Mouse (Mus musculus): ENCODE measurements around the gene Asb3. TPM values are rescaled to one million over a fixed set of nuclear protein-coding genes. Genes with fewer than 3 reads are reported as not detected.

Gene Asb3
- total RNA-seq (2021): 10 to 100 TPM in 1 of 2 experiments, 1 to 10 TPM in 1; 9.9 to 13.9 TPM
- polyA plus RNA-seq (2012; rRNA removed): 0.26 and 0.51 TPM in 2 replicates
- long read RNA-seq, transcript Asb3-201 (10 exons, 3,228 nt): major isoform, 14 of 17 reads
- long read RNA-seq, partial matches to known transcripts: 0 of 17 reads
- long read RNA-seq, other reads (novel, unspliced or antisense): 2 of 17 reads

- peak; percentile 88 for DNase-seq
Measured at GRCm38 (mm10) chr11:30885171-30885871, at the start of gene Asb3, which contains the start of gene Gpr75. TSS of gene Asb3 (plus strand) at chr11:30885416. TSS of gene Gpr75 (plus strand) at chr11:30885358.

DNA sequence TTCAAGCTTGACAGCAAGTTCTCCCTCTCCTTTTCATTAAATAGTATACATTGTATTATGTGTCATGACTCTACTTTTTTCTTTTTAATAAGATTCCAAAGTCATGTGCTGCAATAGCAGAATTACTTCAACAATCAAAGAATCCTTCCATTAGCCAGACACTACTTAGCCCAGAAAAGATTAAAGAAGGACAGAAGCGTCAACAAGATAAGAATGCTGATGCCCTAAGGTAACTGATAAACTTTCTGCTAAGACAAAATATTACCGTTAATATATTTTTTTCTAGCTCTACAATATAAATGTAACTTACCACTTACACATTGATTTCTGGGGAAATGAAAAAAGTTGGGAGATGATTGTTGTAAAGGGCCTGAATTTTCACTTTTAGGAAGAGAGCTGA is 46.4 kb upstream of the Asb3 start:
- DNase-seq: no peak

- peak; percentile 43 for DNase-seq
Measured at GRCm38 (mm10) chr11:30844355-30844754, 40.9 kb upstream of the Asb3 start.

- DNase-seq: no peak
Measured at GRCm38 (mm10) chr11:30872425-30872824, 12.8 kb upstream of the Asb3 start.

DNA sequence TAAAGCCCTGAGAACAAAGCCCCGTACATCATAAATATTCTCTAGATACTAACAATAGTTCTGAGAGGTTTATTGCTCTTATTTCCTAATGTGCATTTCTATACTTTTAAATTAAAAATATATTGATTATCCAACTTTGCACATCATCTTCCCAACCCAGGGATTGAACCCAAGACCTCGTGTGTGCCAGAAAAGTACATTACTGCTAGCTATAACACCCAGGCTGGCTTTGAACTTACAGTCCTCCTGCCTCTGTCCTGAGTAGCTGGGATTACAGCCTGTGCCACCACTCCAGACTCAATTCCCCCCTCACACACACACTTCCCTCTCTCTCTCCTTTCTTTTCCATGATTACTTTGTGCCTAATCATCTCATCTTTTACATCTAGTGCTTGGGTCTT is 2.9 kb downstream of the Asb3 start:
- no peak for DNase-seq

GRCm38 (mm10) chr11:30896201-30896600 is 11.0 kb downstream of the Asb3 start:
- no peak for DNase-seq

GRCm38 (mm10) chr11:30899312-30899711 is 14.1 kb downstream of the Asb3 start:
- DNase-seq: no peak

- no peak for DNase-seq
Measured at GRCm38 (mm10) chr11:30912311-30912710, 27.1 kb downstream of the Asb3 start.

GRCm38 (mm10) chr11:30920641-30921040 is 35.4 kb downstream of the Asb3 start:
- peak; percentile 63 for DNase-seq

GRCm38 (mm10) chr11:30923283-30923682 is 38.1 kb downstream of the Asb3 start:
- no peak for DNase-seq

DNA sequence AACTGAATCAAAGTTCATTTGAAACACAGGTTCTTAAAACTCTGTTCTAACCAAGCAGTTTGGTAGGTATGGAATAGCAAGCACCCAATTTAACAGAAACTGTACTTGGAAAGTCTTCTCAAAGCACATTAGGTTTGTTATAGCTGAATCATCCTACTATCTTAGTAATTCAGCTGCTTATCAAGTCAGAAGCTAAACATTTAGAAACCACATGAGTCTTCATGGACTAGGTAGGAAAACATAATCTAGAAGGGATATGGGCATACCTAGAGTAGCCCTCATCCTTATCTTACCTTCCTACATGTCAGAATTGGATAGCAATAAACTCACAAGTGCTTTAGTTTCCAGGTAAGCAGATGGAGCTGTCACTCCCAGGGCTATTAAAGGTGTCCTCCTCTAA is 42.9 kb downstream of the Asb3 start:
- no peak for DNase-seq

GRCm38 (mm10) chr11:30928498-30928897 is 43.3 kb downstream of the Asb3 start:
- no peak for DNase-seq

GRCm38 (mm10) chr11:30943522-30943921 is 58.3 kb downstream of the Asb3 start:
- no peak for DNase-seq

DNA sequence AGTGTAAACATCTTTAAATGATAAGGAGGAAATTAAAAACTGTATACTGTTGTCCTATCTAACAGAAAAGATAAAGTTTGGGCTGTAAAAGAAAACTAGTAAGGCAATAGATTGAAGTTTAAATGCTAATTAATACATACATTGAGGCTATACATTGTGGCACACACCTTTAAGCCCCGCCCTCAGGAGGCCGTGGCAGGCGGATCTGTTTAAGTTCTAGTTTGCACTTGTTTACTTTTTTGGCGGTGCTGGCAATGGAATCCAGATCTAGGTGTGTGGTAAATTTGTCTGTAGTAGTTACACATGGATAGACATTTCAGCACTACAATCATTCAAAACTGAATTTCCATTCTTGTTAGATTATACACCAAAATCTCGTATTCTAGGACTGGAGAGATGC is 67.6 kb downstream of the Asb3 start:
- DNase-seq: no peak

GRCm38 (mm10) chr11:30953469-30954154 is 68.4 kb downstream of the Asb3 start:
- peak; percentile 70 for DNase-seq

DNA sequence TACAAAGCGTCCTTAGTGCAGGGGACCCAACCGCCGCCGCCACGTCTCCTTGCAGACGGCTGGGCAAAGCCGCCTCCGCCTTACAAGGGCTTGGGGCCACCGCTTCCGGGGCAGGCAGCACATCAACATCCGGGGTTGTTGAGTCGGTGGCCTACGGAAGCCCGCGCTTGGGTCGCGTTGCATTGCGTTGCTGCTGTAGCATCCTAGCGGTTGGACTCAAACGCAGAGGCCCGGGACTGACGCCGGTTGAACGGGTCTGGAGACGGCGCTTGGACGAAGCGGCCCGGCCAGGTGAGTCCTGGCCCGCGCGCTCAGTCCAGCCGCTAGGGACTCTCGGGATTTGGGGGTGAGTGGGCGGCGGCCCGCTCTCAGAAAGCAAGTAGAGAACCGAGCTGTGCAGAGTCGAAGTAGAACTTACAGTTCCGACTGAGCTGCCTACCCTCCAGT is 69.1 kb downstream of the Asb3 start, which contains the start of gene Erlec1:
Gene Erlec1 (minus strand): TSS at position 57 of the 447 bp plus-strand sequence.
- DNase-seq: peak; percentile 93

DNA sequence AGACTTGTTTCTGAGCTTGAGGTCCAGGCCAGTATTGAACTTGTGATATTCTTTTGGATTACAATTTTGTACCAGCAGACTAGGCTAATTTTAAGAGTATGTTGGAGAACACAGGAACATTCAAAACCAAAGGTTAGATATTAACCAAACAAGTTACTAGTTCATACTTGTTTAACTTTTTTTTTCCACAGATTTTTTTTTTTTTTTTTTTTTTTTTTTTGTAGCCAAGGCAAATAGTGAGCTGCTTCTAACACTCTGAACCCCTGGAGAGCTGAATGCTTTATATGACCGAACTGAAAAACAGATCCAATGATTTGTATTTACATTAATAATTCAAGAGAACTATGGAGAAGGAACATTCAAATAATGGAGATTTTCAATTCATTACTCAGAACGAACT is 100.0 kb downstream of the Asb3 start:
- DNase-seq: no peak

DNA sequence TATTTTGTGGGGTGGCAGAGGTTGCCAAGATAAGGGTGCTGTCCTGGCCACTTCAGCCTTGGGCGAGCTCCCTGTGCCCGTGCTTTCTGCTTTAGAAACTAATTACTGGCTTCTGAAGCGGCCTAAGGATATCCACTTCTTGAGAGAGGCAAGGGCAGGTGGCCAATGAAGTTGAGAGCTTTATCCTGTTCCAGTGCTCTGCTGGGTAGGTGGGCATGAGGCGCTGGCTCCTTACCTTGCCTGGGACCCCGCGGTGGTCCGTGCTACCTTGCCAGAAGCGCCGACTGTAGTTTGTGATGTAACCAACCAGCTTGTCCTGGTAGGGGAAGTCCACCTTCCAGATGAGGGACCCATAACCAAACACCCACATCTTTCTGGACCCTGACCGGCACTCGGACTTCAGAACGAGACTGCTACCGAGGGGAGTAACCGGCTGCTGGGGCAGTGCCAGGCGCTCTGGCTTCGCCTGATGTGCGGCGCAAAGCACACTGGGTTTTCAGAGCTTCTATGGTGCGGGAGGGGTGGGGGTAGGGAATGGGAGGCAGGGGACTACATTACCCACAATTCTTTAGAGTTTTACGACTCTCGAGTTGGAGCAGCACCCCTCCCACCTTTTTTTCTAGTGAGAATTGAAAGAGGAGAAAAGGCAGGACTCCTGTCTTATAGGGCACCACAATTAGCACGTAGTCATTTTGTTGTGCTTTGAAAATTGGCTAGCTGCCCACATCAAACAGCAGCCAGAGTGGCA is 100.8 kb downstream of the Asb3 start, which contains the start of gene Chac2:
Gene Chac2 (minus strand): TSS at position 474 of the 748 bp plus-strand sequence.
- peak; percentile 93 for DNase-seq

GRCm38 (mm10) chr11:30986625-30987017 is 101.4 kb downstream of the Asb3 start:
- DNase-seq: no peak

DNA sequence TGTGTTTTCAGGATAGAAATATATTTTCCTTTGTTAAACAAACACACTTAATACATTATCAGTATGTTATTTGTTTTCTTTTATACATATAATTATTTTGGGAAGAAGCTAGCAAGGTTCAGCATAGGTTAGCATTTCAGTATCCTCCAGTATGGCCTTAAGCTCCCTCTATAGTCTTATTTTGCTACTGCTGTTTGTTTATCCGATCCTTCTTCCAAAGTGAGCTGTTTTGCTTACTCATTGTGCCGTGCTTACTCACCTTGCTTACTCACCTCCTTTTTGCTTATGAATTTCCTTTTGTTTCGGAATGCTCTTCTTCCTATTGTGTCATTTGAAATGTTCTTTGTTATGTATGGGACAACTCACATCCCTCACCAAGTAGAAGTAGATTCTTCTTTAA is 111.5 kb downstream of the Asb3 start:
- DNase-seq: peak; percentile 31

DNA sequence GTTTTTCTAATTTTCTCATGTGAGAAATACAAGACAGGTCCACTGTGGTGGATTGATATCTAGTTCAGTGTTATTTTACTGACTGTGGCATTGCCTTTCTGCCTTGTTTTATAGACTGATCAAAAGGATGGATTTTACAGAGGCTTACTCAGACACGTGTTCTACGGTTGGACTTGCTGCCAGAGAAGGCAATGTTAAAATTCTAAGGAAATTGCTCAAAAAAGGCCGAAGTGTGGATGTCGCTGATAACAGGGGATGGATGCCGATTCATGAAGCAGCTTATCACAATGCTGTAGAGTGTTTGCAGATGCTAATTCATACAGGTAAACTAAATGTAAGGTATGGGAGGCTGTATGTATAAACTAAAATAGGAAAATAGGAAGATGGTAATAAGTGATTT is 113.0 kb downstream of the Asb3 start:
- no peak for DNase-seq

DNA sequence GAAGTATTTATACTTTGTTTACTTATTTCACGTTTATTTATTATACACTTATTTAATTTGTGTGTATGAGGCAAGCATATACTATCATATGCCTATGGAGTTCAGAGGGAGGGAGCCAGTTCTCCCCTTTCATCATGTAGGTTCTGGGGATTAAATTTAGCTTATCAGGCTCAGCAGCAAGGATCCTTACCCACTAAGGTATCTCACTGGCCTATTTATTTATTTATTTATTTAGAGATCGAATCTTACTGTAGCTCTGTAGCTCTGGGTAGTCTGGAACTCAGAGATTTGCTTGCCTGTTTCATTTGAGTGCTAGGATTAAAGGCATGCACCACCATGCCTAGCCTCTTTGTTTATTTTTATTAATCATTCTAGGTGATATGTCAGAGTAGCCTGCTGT is 113.5 kb downstream of the Asb3 start:
- no peak for DNase-seq

All from adrenal gland, adult 2 months (tissue).